Mouse (Mus musculus): ENCODE data around the gene Vmn2r121. TPM values are rescaled to one million over a fixed set of nuclear protein-coding genes. Genes with fewer than 3 reads are reported as not detected.

Vmn2r121 gene
- not detected in 2 replicates for total RNA-seq (2014; rRNA removed)
- not detected in 2 replicates for polyA plus RNA-seq (2015; fragmentation: Nextera tagmentation; extraction: Ambion mirVana)

DNA sequence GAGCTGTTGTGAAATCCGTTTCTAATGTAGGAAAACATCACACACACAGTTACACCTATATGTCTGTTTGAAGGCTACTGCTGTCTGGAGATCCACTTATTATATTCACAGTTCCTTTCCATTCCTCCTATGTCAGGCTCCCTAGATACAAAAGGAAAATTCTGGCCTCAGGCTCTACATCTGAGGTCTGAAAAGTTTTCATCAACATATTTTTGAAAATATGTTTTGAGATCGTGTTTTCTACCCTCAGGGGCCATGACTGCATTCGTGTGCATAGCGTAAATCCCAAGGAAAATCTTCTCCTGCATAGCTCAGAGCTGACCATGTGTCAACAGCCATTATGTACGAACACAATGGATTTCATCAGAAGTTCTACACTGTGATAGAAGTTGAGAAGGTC lies at the start of gene Vmn2r121:
Gene Vmn2r121 (minus strand): TSS at position 101 of the 400 bp plus-strand sequence.
- TF ChIP-seq CTCF (IDR thresholded peaks at IDR 0.05; ENCODE audit: low read depth) = no peak
- H3K9me3 ChIP-seq (ENCODE audit: low read length) = no peaks in the 10 kb centered on the region
- ATAC-seq = no peak
- no peak within 1 kb of the TSS for H3K4me3 ChIP-seq (ENCODE audit: low read depth, low read length)
- 65% methylated on average over 5 of the region's 5 CpGs for WGBS
- H3K4me1 ChIP-seq (ENCODE audit: insufficient read depth) = no peaks in the 10 kb centered on the region
- H3K4me2 ChIP-seq (ENCODE audit: low read depth) = no peak within 1 kb of the TSS
- H3K36me3 ChIP-seq (ENCODE audit: insufficient read depth) = no peaks in the 10 kb centered on the region
- H3K27ac ChIP-seq (ENCODE audit: low read depth, low read length) = no peak within 1 kb of the TSS
- H3K27me3 ChIP-seq (ENCODE audit: insufficient read depth, low read length) = no peaks in the 10 kb centered on the region
- DNase-seq = no peak
- H3K9ac ChIP-seq = no peak within 1 kb of the TSS
